Mouse (Mus musculus): ENCODE results near the gene Eif2ak4. TPM values are rescaled to one million over a fixed set of nuclear protein-coding genes. Genes with fewer than 3 reads are reported as not detected.

Eif2ak4 gene
- polyA plus RNA-seq, 1 experiment: 5.7 TPM

DNA sequence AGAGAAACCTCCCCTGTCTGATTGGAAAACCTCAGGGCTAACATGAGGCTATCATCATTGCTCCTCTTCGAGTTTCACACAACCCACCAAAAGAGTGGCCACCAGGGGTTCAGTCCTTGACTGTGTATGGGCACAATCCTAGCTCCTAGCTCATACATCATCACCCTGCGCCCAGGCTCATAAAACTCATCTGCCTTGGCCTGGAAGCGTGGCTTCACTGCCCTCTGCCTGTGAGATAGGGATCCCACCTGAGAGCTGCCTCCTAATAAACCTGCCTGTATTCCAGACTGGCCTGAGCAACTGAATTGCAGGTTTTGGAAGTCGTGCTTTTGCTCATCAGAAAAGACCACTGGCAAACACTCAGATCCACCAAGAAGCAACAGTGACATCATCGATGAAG lies 5.0 kb upstream of the Eif2ak4 start:
- no peak overlapping the region for H3K27ac ChIP-seq (replicated peaks; ENCODE audit: low read depth, low read length)
- no peak overlapping the region for H3K4me3 ChIP-seq (ENCODE audit: insufficient read depth, low read depth, low read length)
- no peaks in the 10 kb centered on the region for H3K4me1 ChIP-seq (ENCODE audit: control insufficient read depth, insufficient read depth, insufficient read length, low read length)

DNA sequence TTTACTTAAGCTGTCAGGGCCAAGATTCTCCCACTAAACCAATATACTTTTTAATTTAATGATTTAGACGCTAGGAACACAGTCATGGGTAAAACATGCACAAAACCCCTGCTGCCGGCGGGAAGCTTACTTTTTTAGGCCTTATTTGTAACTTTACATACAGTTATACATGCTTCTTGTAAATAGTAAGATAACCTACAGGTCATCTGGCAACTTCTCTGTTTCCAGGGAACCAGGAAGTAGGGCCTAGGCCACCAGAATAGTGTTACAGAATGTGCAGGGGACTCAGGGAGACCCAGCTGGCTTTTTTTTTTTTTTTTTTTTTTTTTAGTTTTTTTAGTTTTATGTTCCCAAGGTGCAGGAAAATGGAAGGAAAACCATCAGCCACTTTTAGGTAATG lies 1.2 kb downstream of the Eif2ak4 start:
- no peak overlapping the region for H3K4me3 ChIP-seq (ENCODE audit: insufficient read depth, low read depth, low read length)
- no peaks in the 10 kb centered on the region for H3K4me1 ChIP-seq (ENCODE audit: control insufficient read depth, insufficient read depth, insufficient read length, low read length)
- no peak overlapping the region for H3K27ac ChIP-seq (replicated peaks; ENCODE audit: low read depth, low read length)

- Histone ChIP-seq H3K4me1 (ENCODE audit: control insufficient read depth, insufficient read depth, insufficient read length, low read length) (no peaks in the 10 kb centered on the region), H3K4me3 (ENCODE audit: insufficient read depth, low read depth, low read length) (no peak overlapping the region), H3K27ac (replicated peaks; ENCODE audit: low read depth, low read length) (no peak overlapping the region)
Measured at GRCm38 (mm10) chr2:118390072-118390471, 1.7 kb downstream of the Eif2ak4 start.

- no peak overlapping the region for H3K27ac ChIP-seq (replicated peaks; ENCODE audit: low read depth, low read length)
- no peak overlapping the region for H3K4me3 ChIP-seq (ENCODE audit: insufficient read depth, low read depth, low read length)
- H3K4me1 ChIP-seq (ENCODE audit: control insufficient read depth, insufficient read depth, insufficient read length, low read length): no peaks in the 10 kb centered on the region; the same call in 1 of the 2 replicates
Measured at GRCm38 (mm10) chr2:118391201-118391600, 2.8 kb downstream of the Eif2ak4 start.

- Histone ChIP-seq H3K27ac (replicated peaks; ENCODE audit: low read depth, low read length) (no peak overlapping the region), H3K4me1 (ENCODE audit: control insufficient read depth, insufficient read depth, insufficient read length, low read length) (no peaks in the 10 kb centered on the region; the same call in 1 of the 2 replicates), H3K4me3 (ENCODE audit: insufficient read depth, low read depth, low read length) (no peak overlapping the region)
Measured at GRCm38 (mm10) chr2:118399751-118400150, 11.3 kb downstream of the Eif2ak4 start.

- Histone ChIP-seq H3K4me3 (ENCODE audit: insufficient read depth, low read depth, low read length) (no peak overlapping the region), H3K4me1 (ENCODE audit: control insufficient read depth, insufficient read depth, insufficient read length, low read length) (no peaks in the 10 kb centered on the region), H3K27ac (replicated peaks; ENCODE audit: low read depth, low read length) (no peak overlapping the region)
Measured at GRCm38 (mm10) chr2:118401834-118402727, 13.7 kb downstream of the Eif2ak4 start.

DNA sequence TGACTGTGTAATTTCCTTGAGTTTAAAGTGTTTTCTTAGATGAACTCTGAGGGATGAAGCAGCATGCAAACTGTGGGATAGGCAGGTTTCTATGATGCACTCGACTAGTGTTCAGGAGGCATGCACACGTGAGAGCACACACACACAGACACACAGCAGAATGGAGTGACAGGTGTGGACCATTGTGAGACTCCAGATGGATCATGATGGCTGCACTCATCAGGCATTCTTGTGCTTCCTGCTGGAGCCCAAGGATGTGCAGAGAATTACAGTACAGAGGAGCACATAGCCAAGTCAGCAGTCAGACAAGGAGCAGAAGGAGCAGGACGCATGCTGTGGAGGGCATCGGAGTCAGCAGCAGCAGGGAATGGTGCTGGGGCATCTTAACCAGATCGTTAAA lies 15.9 kb downstream of the Eif2ak4 start:
- Histone ChIP-seq H3K4me3 (ENCODE audit: insufficient read depth, low read depth, low read length) (no peak overlapping the region), H3K27ac (replicated peaks; ENCODE audit: low read depth, low read length) (no peak overlapping the region), H3K4me1 (ENCODE audit: control insufficient read depth, insufficient read depth, insufficient read length, low read length) (no peaks in the 10 kb centered on the region)

DNA sequence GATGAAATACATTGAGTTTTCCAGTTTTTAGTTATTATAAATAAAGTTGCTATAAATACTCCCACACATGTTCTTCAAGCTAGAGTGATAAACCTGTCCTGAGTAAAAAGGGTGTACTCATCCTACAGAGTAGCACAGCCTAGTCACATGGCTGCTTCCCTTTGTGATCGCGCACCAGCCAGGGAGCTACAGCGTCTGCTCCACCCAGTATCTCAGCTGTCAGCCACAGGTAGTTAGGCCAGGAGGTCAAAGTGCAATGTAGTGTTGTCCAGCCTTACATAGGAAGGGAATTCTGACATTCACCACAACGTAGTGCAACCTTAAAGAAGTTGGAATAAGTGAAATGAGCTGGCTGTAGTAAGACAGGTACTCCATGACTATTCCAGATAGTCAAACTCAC lies 17.1 kb downstream of the Eif2ak4 start:
- Histone ChIP-seq H3K4me3 (ENCODE audit: insufficient read depth, low read depth, low read length) (no peak overlapping the region), H3K27ac (replicated peaks; ENCODE audit: low read depth, low read length) (no peak overlapping the region), H3K4me1 (ENCODE audit: control insufficient read depth, insufficient read depth, insufficient read length, low read length) (no peaks in the 10 kb centered on the region)

DNA sequence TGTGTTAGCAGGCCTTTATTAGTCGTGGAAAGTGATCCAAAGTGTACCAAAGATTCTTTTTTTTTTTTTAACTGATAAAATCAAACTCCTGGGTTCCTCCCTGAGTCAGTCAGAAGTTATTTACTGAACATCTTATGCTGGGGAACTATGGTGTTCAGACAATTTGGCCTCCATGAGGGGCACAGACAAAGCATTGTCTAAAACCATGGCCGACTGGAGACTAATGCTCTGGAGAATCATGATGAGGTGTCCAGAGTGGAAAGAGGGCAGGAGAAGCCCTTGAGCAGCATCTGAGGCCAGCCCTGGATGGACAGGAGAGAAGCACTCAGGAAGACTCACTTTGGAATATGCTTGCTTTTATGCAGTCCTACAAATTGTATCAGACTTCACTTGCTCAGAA lies 18.4 kb downstream of the Eif2ak4 start:
- Histone ChIP-seq H3K4me3 (ENCODE audit: insufficient read depth, low read depth, low read length) (no peak overlapping the region), H3K27ac (replicated peaks; ENCODE audit: low read depth, low read length) (no peak overlapping the region), H3K4me1 (ENCODE audit: control insufficient read depth, insufficient read depth, insufficient read length, low read length) (no peaks in the 10 kb centered on the region)

DNA sequence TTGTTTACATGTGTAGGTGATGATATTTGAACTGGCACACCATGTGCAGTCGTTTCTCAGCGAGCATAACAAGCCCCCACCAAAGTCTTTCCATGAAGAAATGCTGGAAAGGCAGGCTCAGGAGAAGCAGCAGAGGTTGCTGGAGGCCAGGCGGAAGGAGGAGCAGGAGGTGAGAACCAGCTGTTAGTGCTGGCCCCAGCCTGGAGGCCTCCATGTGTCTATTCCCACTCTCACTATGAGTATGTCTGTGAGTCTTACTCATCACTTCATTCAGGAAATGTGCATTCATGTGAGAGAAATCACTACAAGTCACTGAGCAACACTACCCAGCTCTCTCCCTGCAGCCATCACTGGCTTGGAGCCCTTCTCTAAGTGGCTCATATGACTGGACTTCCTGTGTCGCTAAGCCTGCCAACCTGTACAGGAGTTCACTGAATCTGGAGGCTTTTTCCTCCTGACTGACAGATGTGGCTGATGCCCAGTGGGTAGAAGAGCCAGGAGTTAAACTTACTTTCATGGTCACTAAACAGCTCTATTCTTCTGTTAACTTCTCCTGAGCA lies 20.0 kb downstream of the Eif2ak4 start:
- H3K27ac ChIP-seq (replicated peaks; ENCODE audit: low read depth, low read length): no peak overlapping the region
- no peak overlapping the region for H3K4me3 ChIP-seq (ENCODE audit: insufficient read depth, low read depth, low read length)
- H3K4me1 ChIP-seq (ENCODE audit: control insufficient read depth, insufficient read depth, insufficient read length, low read length): no peaks in the 10 kb centered on the region

- Histone ChIP-seq H3K4me1 (ENCODE audit: control insufficient read depth, insufficient read depth, insufficient read length, low read length) (peaks cover 3% of the 10 kb centered on the region; the same call in 1 of the 2 replicates), H3K27ac (replicated peaks; ENCODE audit: low read depth, low read length) (no peak overlapping the region), H3K4me3 (ENCODE audit: insufficient read depth, low read depth, low read length) (no peak overlapping the region)
Measured at GRCm38 (mm10) chr2:118412821-118413220, 24.4 kb downstream of the Eif2ak4 start.

DNA sequence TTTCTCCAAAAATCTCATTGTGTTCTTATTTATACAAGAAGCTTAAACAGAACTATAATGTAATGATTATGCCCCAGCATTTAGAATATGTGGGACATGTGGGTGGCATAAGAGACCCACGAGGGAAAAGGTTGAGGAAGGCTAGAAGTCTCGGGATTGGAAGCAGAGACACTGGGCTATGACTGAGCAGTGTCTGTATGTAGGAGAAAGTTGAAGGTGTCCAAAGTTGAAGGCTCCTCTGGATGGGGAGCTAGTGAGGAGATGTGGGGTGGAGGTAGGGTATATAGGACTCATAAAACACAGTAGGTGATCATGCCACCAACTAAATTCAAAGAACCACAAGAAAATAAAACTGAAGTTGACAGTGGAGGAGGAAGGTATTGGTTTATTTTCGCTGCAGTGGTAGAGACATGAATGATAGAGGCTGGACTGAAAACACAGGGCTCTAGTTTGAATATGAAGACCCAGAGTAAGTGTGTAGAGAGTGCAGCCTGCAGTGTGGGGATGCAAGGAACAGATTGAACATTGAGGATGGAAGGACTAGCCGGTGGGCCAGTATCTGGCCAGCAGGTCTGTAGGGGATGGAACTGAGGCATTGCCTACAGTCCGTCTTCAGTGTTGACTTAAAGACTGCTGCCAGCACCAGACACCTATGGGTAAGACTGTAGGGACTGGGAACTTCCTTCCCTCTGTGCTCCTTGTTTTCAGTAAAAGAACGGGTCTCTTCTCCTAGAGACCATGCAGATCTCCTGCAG lies 27.4 kb downstream of the Eif2ak4 start:
- H3K4me1 ChIP-seq (ENCODE audit: control insufficient read depth, insufficient read depth, insufficient read length, low read length): peaks cover 3% of the 10 kb centered on the region; the same call in 1 of the 2 replicates
- H3K27ac ChIP-seq (replicated peaks; ENCODE audit: low read depth, low read length): no peak overlapping the region
- no peak overlapping the region for H3K4me3 ChIP-seq (ENCODE audit: insufficient read depth, low read depth, low read length)

- H3K27ac ChIP-seq (replicated peaks; ENCODE audit: low read depth, low read length): no peak overlapping the region
- no peak overlapping the region for H3K4me3 ChIP-seq (ENCODE audit: insufficient read depth, low read depth, low read length)
- H3K4me1 ChIP-seq (ENCODE audit: control insufficient read depth, insufficient read depth, insufficient read length, low read length): peaks cover 3% of the 10 kb centered on the region; the same call in 1 of the 2 replicates
Measured at GRCm38 (mm10) chr2:118418076-118418475, 29.7 kb downstream of the Eif2ak4 start.

DNA sequence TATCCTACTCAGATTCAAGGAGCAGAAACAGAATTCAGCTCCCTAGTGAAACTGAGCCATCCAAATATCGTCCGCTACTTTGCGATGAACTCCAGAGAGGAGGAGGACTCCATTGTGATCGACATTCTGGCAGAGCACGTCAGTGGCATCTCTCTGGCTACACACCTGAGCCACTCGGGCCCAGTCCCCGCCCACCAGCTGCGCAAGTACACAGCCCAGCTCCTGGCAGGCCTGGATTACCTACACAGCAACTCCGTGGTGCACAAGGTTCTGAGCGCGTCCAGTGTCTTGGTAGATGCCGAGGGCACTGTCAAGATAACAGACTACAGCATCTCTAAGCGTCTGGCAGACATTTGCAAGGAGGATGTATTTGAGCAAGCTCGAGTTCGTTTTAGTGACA lies 33.5 kb downstream of the Eif2ak4 start:
- H3K27ac ChIP-seq (replicated peaks; ENCODE audit: low read depth, low read length): no peak overlapping the region
- H3K4me3 ChIP-seq (ENCODE audit: insufficient read depth, low read depth, low read length): no peak overlapping the region
- H3K4me1 ChIP-seq (ENCODE audit: control insufficient read depth, insufficient read depth, insufficient read length, low read length): no peaks in the 10 kb centered on the region

DNA sequence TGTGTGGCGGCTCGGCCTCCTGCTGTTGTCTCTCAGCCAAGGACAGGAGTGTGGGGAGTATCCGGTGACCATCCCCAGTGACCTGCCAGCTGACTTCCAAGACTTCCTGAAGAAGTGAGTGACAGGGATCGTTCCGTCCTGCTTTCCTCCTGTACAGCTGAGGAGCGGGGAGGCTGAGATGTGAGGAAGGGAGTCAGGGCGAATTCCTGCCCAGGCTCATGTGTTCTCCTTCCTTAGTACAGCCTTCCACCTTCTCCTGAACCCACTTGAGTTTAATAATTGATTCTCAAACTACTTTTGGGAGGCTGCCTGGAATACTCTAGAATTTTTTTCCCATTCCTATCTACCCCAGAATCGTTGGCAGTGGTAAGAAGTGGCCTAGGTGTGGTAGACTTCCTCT lies 34.0 kb downstream of the Eif2ak4 start:
- no peak overlapping the region for H3K27ac ChIP-seq (replicated peaks; ENCODE audit: low read depth, low read length)
- no peak overlapping the region for H3K4me3 ChIP-seq (ENCODE audit: insufficient read depth, low read depth, low read length)
- H3K4me1 ChIP-seq (ENCODE audit: control insufficient read depth, insufficient read depth, insufficient read length, low read length): no peaks in the 10 kb centered on the region

Data from brown adipose tissue, adult 24 weeks (tissue).